Mouse (Mus musculus): ENCODE measurements around the gene Smok3c. TPM values are rescaled to one million over a fixed set of nuclear protein-coding genes. Genes with fewer than 3 reads are reported as not detected.
"Not testable (repeated sequence)": the region's sequence is repeated elsewhere in the genome, so short reads cannot be mapped to it uniquely, and the experiment has no call there.

The Smok3c gene
- total RNA-seq, 1 experiment from 2014 or later = not detected

- no peak for ATAC-seq (replicated peaks; ENCODE audit: insufficient number of reproducible peaks, low FRiP score, low TSS enrichment, poor library complexity, severe bottlenecking)
Observed at GRCm38 (mm10) chr5:138090271-138090670, 37.3 kb downstream of the Smok3c start.

GRCm38 (mm10) chr5:138090737-138091136 lies 37.7 kb downstream of the Smok3c start:
- ATAC-seq (replicated peaks; ENCODE audit: insufficient number of reproducible peaks, low FRiP score, low TSS enrichment, poor library complexity, severe bottlenecking) = no peak

DNA sequence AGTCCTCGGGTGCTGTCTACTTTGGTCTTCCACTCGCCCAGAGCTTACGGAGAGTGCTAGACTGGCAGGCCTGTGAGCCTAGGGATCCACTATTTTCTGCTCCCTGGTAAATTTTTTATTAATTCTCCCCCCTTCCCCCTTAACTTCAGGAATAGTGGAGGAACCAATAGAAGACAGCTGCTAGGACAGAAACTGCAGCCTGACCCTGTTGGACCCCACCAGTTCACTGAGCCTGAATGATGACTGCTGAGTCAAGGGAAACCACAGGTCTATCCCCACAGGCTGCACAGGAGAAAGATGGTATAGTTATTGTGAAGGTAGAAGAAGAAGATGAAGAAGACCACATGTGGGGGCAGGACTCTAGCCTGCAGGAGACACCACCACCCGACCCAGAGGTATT lies 39.8 kb downstream of the Smok3c start:
- no peak for ATAC-seq (replicated peaks; ENCODE audit: insufficient number of reproducible peaks, low FRiP score, low TSS enrichment, poor library complexity, severe bottlenecking)

DNA sequence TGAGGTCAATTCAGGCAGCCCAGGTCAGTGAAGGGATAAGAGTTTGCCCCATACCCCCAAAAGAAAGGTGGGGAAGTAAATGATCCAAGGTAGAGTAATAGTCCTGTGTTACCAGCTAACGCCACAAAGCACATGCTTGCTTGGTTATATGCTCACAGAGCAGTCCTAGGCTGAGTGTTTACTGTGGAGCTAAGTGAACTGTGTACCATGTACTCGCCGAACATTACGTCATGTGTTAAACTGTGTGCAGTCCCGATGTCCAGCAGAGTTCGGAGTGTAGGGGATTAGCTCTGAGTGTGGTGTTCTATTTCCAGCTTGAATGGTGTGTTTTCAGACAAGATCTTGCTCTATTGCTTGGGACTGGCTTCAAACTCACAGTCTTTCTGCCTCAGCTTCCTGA lies 41.5 kb downstream of the Smok3c start:
- ATAC-seq (replicated peaks; ENCODE audit: insufficient number of reproducible peaks, low FRiP score, low TSS enrichment, poor library complexity, severe bottlenecking) = no peak

DNA sequence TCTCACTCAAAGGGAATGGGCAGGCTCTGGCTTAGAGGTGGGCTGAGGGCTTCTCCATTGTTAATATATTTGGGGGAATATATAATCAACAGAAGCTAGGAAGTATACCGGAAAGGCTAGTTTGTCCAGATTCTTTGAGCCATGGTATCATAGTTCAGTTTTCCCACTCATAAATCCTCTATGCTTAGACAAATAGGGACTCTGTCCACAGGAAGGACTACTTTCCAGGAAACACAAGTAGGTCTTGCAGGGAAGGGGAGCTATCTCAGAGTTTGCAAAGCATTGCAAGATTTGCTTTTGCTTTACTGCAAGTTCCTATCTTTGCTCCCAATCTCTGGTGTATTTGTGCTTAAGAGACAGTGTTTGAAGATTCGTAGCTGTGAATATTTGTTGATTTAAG lies 52.0 kb downstream of the Smok3c start:
- no peak for ATAC-seq (replicated peaks; ENCODE audit: insufficient number of reproducible peaks, low FRiP score, low TSS enrichment, poor library complexity, severe bottlenecking)

- ATAC-seq (replicated peaks; ENCODE audit: insufficient number of reproducible peaks, low FRiP score, low TSS enrichment, poor library complexity, severe bottlenecking) = no peak
Observed at GRCm38 (mm10) chr5:138107130-138107529, 54.1 kb downstream of the Smok3c start.

DNA sequence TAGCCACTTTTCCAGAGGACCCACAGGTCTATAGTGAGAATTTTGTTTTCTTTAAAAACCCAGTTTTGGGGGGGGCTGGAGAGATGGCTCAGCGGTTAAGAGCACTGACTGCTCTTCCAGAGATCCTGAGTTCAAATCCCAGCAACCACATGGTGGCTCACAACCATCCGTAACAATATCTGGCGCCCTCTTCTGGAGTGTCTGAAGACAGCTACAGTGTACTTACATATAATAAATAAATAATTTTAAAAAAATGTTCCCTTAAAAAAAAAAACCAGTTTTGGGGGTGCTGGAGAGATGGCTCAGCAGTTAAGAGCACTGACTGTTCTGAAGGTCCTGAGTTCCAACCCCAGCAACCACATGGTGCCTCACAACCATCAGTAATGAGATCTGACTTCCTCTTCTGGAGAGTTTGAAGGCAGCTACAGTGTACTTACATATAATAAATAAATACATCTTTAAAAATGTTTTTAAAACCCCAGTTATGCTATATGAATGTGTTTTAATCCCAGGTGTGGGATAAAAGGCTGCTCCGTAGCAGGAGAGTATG lies 56.9 kb downstream of the Smok3c start:
- not testable (repeated sequence) for ATAC-seq (replicated peaks; ENCODE audit: insufficient number of reproducible peaks, low FRiP score, low TSS enrichment, poor library complexity, severe bottlenecking)

Other genes with a start within 250 kb of the Smok3c start
- gene Pilra, start 216.9 kb upstream of the Smok3c start, total RNA-seq (2017) = 231 to 298 TPM (median 257 TPM) in 3 replicates
- 98.4 to 185 TPM (median 149 TPM) in 3 replicates for gene Pilrb1, start 195.1 kb upstream of the Smok3c start, total RNA-seq (2017)
- gene Pilrb2, start 181.4 kb upstream of the Smok3c start, total RNA-seq (2017) = 111 to 176 TPM (median 151 TPM) in 3 replicates
- not detected in 3 replicates for gene Cyp3a13, start 131.6 kb upstream of the Smok3c start, total RNA-seq (2017)
- 0.29 TPM in 1 of 3 replicates, not detected in the others for gene Gjc3, start 90.1 kb upstream of the Smok3c start, total RNA-seq (2017)
- gene Azgp1, start 71.7 kb upstream of the Smok3c start, total RNA-seq (2017) = not detected in 3 replicates
- gene Smok3a, start 31.9 kb upstream of the Smok3c start, total RNA-seq (2017) = not detected in 3 replicates
- gene Smok3b, start 31.8 kb upstream of the Smok3c start, total RNA-seq (2017) = not detected in 3 replicates
- gene Zkscan1, start 31.9 kb downstream of the Smok3c start, total RNA-seq (2017) = 13.7 to 19.2 TPM (median 14.7 TPM) in 3 replicates
- gene Zscan21, start 63.7 kb downstream of the Smok3c start, total RNA-seq (2017) = 6.9 to 14.7 TPM (median 7.6 TPM) in 3 replicates
- 2.5 to 8.9 TPM (median 3.0 TPM) in 3 replicates for gene Zfp113, start 102.5 kb downstream of the Smok3c start, total RNA-seq (2017)
- 23.6 to 44.1 TPM (median 36.4 TPM) in 3 replicates for gene Cops6, start 107.9 kb downstream of the Smok3c start, total RNA-seq (2017)
- gene Ap4m1, start 118.8 kb downstream of the Smok3c start, total RNA-seq (2017) = 26.2 to 32.8 TPM (median 27.0 TPM) in 3 replicates
- gene Mcm7, start 119.2 kb downstream of the Smok3c start, total RNA-seq (2017) = 53.2 to 96.5 TPM (median 70.8 TPM) in 3 replicates
- gene Taf6, start 134.3 kb downstream of the Smok3c start, total RNA-seq (2017) = 14.3 to 27.3 TPM (median 19.1 TPM) in 3 replicates
- 38.5 to 45.5 TPM (median 43.7 TPM) in 3 replicates for gene Cnpy4, start 134.3 kb downstream of the Smok3c start, total RNA-seq (2017)
- gene Mblac1, start 141.1 kb downstream of the Smok3c start, total RNA-seq (2017) = 1.1 TPM in 1 of 3 replicates, not detected in the others
- 0.48 TPM in 1 of 3 replicates, not detected in the others for gene Nxpe5, start 172.7 kb downstream of the Smok3c start, total RNA-seq (2017)
- 40.8 to 59.6 TPM (median 40.9 TPM) in 3 replicates for gene Lamtor4, start 202.3 kb downstream of the Smok3c start, total RNA-seq (2017)
- 18.5 to 45.5 TPM (median 18.5 TPM) in 3 replicates for gene BC037034, start 210.8 kb downstream of the Smok3c start, total RNA-seq (2017)
- gene Gal3st4, start 219.6 kb downstream of the Smok3c start, total RNA-seq (2017) = not detected in 3 replicates
- not detected in 3 replicates for gene Gm43720, start 226.8 kb downstream of the Smok3c start, total RNA-seq (2017)
- gene Gpc2, start 226.8 kb downstream of the Smok3c start, total RNA-seq (2017) = 0.53 to 0.87 TPM (median 0.67 TPM) in 3 replicates
- 1.3 to 2.2 TPM (median 1.6 TPM) in 3 replicates for gene Stag3, start 227.0 kb downstream of the Smok3c start, total RNA-seq (2017)

Data from monocyte, adult 5-6 weeks (primary cell).